Mouse (Mus musculus): ENCODE results near the gene Aars. TPM values are rescaled to one million over a fixed set of nuclear protein-coding genes. Genes with fewer than 3 reads are reported as not detected.
"Not testable (repeated sequence)": the region's sequence is repeated elsewhere in the genome, so short reads cannot be mapped to it uniquely, and the experiment has no call there.

The Aars gene
- 83.5 and 95.6 TPM in 2 replicates for total RNA-seq (2021)
- long read RNA-seq, experiment 1, full-length matches to known transcripts, result 114 of 236 reads
- long read RNA-seq, experiment 1, partial matches to known transcripts, result 115 of 236 reads
- long read RNA-seq, experiment 1, other reads (novel, unspliced or antisense), result 7 of 236 reads
- long read RNA-seq, experiment 2, full-length matches to known transcripts, result 67 of 121 reads
- long read RNA-seq, experiment 2, partial matches to known transcripts, result 24 of 121 reads
- long read RNA-seq, experiment 2, other reads (novel, unspliced or antisense), result 30 of 121 reads

DNA sequence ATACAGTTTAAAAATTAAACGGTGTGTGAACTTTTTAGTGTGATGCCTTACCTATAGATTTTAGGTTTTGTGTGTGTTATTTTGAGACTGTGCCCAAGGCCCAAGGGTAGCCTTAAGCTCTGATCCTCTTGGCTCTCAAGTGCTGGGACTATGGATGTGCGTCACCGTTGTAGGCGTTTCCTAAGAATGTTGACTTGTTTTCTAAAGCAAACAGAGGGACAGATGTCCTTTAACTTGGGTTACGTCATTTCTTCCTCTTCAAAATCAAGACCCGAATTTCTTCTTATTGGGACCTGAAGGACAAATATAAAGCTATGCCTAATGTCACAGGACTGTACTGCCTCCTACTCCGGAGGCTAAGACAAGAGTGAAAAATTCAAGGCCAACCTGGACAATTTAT lies at the start of gene Aars:
Aars (plus strand) TSS at position 229 of the 400 bp plus-strand sequence.
- no peak for DNase-seq

DNA sequence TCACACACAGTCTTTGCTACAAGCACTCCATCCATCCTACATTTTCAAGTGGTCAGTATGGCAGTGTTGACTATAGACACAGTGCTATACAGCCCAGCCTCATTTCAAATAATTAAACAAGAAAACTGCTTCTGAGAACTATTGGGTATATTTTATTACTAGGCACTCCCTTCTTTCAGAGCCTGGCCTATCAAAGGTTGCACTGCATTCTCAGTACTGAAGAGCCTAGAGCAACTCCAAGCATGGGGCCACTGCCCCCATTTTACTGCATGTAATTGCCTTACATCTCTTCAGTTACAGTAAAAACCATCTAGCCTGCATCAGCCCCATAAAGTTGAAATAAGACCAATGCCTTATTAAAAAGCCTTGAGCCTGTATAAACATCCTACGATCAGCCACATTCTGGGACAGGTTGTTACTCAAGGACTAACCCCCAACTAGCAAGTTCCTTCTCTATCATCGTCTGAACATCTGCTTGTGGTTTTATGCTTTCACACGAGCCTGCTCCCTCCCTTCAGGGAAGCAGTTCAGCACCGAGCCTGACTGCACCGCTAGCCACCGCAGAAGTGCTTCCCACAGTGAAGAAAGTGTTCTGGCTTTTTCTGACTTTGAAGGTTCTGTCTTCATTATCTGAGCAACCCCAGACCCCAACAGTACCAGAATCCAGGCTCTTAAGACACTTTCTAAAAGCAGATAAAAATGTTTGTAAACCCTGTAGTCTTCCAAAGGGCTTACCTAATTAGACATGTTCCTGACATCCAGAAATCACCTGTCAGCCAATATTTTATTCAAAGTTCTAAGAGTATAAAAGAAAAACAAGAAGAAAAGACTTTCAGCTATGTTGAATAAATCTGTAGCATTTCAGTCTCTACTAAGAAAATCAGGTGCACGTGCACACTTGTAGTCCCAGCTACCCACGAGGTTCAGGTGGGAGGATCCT lies 44.9 kb upstream of the Aars start:
- DNase-seq, result no peak

DNA sequence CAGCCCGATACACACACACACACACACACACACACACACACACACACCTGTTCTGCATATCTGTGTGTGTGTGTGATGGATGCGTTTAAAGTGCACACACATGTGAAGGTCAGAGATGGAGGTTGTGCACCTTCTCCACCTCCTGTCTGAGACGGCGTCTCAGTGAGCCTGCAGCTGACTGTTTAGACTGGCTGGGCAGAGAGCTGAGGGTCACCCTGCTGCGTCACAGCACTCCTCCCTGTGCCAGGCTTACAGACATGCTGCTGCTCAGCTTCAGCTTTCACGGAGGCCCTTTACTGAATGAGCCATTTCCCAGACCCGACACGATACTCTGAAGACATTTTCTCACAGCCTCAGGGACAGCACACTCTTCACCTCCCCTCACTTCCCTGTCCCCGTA lies 42.9 kb upstream of the Aars start:
- DNase-seq, result no peak

DNA sequence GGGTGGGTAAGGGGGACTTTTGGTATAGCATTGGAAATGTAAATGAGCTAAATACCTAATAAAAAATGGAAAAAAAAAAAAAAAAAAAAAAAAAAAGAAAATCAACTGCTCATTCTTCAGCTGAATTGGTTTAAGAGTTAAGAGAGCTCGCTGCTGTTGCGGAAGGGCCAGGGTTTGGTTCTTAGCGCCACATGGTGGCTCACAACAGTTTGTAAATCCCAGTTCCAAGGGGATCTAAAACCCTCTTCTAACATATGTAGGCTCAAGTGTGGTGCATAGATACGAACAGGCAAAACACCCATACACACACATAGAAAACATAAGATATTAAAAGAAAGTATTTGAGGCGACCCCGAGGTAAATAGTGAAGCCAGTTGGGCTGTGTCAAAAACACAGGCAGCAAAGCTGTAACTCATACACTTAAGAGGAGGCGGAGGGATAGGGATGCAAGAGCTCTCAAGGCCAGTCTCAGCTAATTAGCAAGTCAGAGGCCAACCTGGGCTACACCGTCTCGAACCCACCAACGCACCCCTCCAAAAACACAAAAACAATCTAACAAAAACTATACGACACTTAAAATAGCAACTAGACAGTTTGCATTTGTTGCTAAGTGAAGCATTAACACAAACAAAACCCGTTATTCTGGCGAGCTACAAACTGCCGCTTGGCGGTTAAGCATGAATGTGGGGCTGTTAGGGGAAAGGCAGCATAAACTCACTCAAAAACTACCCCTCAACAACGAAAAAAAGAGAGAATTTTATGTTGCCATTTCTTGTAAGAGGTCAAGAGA lies 36.1 kb upstream of the Aars start:
- no peak for DNase-seq

DNA sequence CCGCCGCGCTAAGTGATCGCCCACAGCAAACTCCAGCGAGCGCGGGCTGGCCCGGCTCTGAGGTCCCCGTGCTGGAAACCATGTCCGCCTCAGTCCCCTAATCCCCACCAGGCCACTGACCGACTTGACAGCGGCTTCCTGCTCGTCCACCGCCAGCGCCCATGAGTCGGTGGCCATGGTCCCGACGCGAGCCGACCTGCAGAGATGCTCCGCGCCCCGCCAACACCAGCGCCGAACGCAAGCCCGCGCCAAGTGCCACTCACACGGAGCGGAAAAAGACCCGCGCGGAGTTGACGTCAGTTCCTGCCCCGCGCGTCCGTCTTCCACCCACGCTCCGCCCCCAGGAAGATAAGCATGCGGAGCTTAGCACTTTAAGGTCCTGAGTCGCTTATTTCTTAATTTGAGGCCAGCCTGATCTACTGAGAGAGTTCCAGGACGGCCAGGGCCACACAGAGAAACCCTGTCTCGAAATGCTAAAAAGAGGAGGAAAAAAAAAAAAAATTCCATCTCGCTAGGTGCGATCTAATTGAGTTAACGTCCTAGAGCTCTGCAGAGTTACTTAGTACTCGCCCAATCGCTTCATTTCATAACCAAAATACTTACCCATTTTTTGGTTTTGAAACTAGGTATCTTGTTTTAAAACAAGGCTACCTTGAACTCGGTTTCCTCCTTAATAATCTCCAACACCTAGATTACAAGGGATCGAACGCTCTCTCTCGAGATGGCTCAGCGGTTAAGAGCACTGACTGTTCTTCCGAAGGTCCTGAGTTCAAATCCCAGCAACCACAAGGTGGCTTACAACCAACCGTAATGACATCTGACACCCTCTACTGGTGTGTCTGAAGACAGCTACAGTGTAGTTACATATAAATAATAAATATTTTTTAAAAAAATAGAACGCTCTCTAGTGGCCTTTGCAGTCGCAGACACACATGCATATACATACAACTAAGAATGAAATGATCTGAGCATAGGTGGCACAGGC lies 35.1 kb upstream of the Aars start, which contains the start of gene Ddx19a:
Ddx19a (minus strand) TSS at position 254 of the 985 bp plus-strand sequence.
- peak; percentile 93 for DNase-seq

DNA sequence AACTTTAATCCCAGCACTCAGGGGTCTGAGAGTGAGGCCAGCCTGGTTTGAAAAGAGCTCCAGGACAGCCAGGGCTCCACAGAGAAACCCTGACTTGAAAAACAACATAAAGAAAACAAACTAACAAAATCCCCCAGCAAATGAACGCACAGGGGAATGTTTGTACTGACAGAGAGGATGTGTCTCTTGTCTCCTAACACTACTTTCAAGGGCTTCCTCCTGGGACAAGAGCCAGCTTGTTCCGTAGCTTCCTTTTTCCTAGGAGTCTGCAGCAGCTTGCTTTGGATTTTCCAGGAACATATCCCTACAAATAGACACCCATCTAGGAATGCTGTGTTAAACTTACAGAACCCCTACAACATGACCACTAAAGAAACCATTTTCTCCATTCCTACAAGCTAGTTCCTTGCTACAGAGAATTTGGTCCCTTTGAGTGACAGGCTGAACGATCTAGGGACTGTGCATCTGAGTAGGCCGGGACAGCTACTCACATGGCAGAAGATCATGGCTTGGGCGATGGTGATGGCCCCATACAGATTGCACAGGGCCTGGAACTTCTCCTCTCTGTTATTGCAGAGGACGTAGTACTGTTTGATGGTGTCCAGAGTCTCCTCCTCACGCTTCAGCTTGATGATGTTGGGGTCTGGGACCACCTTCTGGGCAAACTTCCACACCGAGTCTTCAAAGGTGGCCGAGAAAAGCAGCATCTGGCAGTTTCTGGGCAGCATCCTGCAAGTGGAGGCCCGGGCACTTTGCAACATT lies 22.5 kb upstream of the Aars start:
- DNase-seq, result not testable (repeated sequence)

DNA sequence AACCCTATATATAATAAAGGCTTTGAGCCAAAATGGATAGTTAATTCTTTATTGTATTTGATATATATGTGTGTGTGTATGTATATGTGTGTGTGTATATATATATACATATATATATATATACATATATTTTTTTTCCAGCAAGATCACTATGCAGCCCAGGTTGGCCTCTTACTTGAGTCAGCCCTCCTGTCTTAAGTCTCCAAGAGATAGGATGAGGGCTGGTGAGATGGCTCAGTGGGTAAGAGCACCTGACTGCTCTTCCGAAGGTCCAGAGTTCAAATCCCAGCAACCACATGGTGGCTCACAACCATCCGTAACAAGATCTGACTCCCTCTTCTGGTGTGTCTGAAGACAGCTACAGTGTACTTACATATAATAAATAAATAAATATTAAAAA lies 6.3 kb upstream of the Aars start:
- not testable (repeated sequence) for DNase-seq

DNA sequence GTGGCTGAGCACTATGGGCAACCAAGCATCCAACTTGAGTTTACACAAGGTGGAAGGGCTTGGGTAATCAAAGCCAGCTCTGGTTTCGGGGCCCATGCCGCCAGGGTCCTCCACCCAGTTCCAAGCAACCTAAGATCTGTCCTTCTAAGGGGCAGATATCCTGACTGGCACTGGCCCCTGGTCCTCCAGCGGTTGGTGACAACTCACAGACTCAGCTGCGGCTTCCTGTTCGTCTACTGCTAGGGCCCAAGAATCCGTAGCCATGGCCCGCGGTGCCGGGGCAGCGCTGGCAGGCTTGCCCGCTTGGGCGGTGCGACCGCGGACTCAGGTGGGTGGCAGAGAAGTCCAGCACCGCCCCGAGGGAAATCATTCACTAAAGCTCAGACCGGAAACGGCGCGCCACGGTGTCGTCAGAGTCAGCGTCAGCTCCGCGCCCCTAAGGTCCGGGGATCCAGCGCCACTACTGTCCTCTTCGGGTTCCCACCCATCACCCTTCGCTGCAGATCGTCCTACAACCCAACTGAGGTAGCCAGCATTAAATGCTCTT lies 5.5 kb upstream of the Aars start:
- DNase-seq, result peak; percentile 96

DNA sequence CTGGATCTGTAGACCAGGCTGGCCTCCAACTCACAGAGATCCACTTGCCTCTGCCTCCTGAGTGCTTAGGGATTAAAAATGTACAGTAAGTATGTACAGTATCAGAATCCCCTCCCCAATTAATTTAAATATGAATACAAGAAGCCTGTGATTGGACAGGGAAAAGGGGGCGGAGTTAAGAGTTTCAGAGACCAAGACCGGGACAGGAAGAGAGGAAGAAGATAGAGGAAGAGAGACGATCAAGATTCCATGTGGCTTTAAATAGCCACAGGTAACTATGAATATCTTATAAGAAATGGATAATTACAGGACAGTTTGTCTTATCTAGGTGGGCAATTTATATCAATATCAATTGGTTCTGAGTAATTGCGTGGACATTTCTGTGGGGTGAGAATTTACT lies 3.4 kb upstream of the Aars start:
- no peak for DNase-seq

DNA sequence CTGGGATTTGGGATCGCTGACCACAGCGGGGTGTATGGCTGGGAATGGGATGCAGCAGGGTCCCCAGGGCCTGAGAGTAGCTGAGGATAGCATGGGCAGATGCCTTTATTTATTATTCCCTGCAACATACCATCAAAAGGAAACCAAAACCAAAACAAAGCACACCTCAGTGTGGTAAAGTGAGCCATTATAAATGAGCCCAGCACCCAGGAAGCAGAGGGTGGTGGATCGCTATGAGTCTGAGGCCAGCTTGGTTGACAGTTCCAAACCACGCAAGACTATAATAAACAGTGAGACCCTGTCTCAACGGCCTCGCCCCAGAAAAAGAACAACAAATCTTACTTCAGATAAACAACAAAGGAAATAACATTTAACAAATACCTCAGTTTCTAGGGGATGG lies 2.9 kb upstream of the Aars start:
- no peak for DNase-seq

DNA sequence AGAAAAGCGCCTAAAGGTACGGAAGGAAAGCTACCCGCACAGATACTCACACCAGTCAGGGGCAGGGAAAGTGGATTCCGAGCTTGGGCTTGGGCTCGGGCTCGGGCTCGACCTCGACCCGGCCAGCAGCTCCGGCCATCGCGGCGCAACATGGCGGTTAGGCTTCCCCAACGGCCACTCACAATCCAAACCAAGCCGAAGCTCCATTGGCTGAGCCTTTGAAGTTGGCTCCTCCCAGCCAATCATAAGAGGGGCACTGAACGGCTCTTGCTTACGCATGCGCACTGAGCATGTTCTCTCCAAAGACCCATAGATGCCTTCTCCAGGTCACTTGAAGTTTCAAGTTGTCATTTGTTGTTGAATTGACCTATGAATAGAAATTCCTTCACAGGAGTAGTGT lies 1.4 kb upstream of the Aars start, which contains the start of gene Ddx19b:
Ddx19b (minus strand) TSS at position 180 of the 400 bp plus-strand sequence.
- DNase-seq, result no peak

DNA sequence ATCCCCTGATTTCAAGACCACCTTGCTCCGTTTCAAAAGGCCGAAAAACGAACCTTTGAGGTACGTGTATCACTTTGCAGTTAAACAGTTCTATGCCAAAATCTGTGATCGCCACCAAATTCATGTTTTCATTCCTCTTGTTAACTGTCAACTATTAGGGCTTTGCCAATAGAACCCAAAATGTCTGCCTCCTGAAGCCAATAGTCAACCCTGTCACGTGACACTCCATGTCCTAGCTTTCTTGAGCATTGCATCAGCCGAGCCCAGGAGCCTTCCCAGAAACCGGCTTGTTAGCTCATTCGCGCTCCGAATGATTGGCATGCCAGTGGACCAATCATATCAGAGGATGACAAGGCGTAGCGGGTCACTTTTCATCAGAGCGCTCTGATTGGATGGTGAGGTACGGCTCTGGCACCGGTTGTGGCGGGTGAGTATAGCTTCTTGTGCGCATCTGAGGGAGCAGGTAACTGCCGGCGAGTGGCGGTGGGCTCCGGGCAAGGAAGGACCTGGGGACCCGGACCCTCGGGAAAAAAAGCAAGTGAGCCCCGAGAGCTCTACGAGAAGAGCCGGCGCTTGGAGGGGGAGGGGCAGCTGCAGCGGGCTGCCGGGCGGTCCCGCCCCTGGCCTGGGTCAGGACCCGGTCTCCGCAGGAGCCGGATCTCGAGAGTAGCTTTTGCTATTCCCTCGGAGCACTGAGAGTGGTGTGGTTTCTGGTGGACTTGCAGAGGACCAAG lies 705 bp downstream of the Aars start:
- DNase-seq, result peak; percentile 99

DNA sequence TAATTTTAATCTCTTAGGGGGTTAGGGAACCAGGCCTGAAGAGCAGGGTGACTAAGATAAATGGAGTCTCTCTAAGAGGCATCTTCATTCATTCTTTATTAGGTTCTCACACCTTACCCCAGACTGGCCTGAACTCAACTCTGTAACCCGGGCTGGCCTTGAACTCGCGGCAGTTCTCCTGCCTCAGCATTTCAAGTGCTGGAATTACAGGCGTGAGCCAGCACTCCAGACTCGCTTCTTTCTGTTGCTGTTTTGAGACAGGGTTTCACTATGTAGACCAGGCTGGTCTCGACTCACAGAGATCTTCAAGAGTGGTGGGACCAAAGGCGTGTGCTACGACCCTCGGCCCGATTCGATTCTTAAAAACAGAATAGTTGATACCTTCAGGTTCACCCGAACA lies 1.3 kb downstream of the Aars start:
- DNase-seq, result peak; percentile 60

DNA sequence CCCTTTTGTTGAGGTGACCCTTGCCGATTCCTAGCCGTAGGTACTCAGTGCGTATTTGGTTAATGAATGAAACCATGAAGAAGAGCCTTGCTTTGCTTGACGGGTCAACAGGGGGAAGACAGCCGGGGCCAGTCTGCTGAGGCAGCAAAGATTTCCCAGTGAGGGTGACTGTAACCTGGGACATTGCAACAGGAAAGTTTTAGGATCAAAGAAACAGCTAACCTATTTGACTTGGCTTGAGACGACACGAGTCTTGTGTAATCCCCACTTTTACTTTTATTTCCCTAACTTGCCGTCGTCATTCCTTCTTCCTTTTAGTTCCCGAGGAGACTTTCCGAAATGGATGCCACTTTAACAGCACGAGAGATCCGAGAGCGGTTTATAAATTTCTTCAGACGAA lies 3.6 kb downstream of the Aars start:
- no peak for DNase-seq

DNA sequence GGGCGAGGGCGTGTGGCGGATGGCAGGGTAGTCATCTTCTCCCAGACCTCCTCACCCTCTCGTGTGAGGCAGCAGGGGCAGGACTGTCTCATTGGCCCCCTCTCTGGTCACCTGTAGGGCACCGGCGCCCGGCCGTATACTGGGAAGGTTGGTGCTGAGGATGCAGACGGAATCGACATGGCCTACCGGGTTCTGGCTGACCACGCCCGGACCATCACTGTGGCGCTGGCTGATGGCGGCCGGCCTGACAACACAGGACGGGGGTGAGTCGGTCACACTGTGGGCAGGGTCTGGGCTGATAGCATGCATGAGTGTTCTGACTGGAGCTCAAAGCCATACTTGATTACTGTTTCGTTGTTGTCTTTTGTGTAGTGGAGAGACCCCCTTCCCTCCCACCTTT lies 9.6 kb downstream of the Aars start:
- DNase-seq, result no peak

DNA sequence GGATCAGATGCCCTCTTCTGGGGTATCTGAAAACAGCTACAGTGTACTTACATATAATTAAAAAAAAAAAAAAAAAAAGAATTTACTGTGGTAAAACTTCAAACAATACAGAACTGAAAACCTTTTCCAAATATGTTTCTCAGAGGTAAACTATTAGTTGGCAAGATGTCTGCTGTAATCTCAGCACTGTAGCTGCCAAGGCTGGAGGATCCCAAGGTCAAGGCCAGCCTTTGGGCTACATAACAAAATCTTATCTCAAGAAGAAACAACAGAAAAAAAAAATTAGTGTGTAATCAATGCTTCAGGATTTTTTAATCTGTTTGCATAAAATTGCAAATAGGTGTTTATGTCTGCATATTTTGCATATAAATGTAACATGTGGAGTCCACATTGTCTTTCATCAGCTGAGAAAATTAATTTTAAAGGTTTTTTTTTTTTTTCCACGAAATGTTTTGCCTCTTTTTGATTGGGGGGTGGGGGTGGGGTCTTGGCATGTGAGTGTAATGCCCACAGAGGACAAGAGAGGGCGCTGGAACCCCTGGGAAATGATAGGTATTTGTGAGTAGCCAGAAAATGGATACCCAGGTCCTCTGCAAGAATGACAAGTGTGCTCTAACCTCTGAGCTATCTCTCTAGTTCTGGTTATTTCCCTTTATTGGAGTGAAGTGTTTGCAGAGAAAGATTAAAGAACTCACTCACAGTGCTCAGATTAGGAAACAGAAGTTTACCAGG lies 11.2 kb downstream of the Aars start:
- peak; percentile 64 for DNase-seq

DNA sequence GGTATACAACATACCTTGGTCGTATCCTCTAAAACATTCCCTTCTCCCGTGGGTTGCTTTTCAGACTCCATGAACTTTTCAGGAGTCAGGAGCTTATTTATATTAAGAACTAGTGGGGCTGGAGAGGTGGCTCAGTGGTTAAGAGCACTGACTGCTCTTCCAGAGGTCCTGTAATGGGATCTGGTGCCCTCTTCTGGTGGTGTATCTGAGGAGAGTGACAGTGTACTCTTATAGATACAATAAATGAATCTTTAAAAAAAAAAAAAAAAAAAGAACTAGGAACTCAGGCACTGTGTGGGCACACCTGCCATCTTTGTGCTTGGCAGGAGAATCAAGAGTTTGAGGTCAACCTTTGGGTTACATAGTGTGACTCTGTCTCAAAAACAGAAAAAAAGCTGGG lies 15.8 kb downstream of the Aars start:
- no peak for DNase-seq

DNA sequence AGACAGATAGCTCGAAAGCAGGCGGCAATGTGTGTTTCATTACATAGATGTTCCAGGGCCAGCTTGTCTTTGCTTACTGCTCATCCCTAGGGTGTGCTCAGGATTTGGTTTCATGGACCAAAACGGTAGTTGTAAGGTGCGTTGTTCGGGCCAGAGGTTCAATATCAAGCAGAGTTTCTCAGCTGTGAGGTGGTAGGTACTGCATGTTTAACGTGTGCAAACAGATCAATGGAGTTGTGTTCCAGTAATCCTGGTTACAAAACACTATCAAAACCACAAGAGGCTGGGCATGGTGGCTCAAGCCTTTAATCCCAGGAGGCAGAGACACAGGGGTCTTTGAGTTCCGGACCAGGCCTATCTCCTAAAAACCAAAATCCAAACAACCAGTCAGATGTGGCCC lies 16.2 kb downstream of the Aars start:
- DNase-seq, result no peak

Data from adrenal gland, postnatal 14 days (tissue).